Mouse (Mus musculus) Patski (cell line): ENCODE measurements around the gene Rundc1. TPM values are rescaled to one million over a fixed set of nuclear protein-coding genes. Genes with fewer than 3 reads are reported as not detected.
"Not testable (repeated sequence)": the region's sequence is repeated elsewhere in the genome, so short reads cannot be mapped to it uniquely, and the experiment has no call there.

Experiments used
- ATAC-seq: fragments of 100-300 bp; one replicate; pipeline ENCODE4 v1.8.0; 2021
- CTCF ChIA-PET: fragments of 350-600 bp; sonication (Branson Sonifier 250); formaldehyde crosslinking; loops from one replicate; lab custom pipeline; 2022; ENCODE audit warnings: inconsistent platforms; lab: Charles Lee
- POLR2A ChIA-PET: fragments of 350-600 bp; sonication (Branson Sonifier 250); formaldehyde crosslinking; loops from one replicate; lab custom pipeline; 2022; ENCODE audit warnings: antibody characterized with exemption, inconsistent platforms; lab: Charles Lee
- DNase-seq: peaks from one replicate; pipeline ENCODE4 v3.0.0-alpha.2; 2011; ENCODE audit warnings: low read depth, low spot score
- H3K27me3 ChIP-seq: fragments of 371-371 bp; one replicate; pipeline ENCODE4 v1.5.1; 2021
- CTCF ChIP-seq: fragments of 100-300 bp; IDR thresholded peaks from one replicate; pipeline ENCODE4 v1.5.1; 2021
- in situ Hi-C: fragments of 300-500 bp; cut with MboI; formaldehyde crosslinking; loops from 3 replicates; pipeline ENCODE4 v1.11.1; 2018; ENCODE audit warnings: low pct_unique_long_range_greater_than_20kb, mixed read lengths
- polyA plus RNA-seq: library from polyadenylated mRNA; unstranded; gene quantifications from one replicate; pipeline ENCODE4 v1.2.3, GENCODE M21; 2021

Rundc1 gene
- 26.1 TPM for polyA plus RNA-seq

DNA sequence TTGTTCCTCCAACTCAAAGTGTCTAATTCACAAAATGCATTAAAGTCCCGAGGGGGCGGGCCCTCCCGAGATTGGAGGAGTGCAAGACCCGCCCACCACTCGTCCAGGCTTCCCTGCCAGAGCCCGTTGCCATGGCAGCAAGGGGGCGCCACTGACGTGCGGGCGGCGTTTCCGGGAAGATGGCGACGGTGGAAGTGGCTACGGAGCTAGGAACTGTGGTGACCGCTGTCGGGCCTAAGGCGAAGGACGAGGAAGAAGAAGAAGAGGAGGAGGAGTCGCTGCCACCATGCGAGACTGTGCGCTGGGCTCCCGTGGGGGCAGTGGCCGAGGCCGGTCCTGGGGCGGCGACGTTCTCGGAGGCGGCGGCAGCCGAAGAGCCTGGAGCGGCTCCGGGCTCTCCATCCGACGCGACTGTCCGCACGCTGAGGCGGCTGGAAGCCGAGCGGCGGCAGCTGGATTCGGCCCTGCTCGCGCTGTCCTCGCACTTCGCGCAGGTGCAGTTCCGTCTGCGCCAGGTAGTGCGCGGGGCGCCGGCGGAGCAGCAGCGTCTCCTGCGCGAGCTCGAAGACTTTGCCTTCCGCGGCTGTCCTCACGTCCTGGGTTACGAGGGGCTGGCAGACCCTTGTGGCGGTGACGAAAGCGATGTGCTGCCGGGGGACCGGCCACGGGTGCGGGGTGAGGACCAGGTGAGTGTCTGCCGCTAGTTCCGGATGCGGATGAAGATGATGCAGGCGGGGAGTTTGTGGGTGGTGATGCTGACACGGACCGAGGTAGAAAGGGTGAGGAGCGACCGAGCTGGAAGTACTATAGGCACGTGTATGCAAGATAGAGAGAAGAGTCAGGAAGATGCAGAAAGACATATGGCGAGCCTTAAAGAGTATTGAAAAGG, at the start of gene Rundc1, which contains the start of gene Ptges3l:
Gene Rundc1, plus strand, starts transcription at position 161 of the 889 bp plus-strand sequence.
Gene Ptges3l, minus strand, starts transcription at position 409 of the 889 bp plus-strand sequence.
- no peaks in the 10 kb centered on the region for H3K27me3 ChIP-seq
- DNase-seq = peak; percentile 65
- peak; percentile 86 for ATAC-seq
- no peak for TF ChIP-seq CTCF
- ChIA-PET CTCF (interaction anchor here (1.0 kb wide), 1 partner anchor 17 kb away, joined by 3 read pairs; the partner anchor contains the start of gene Rpl27), POLR2A (interaction anchor here (1.0 to 1.5 kb wide), 2 partner anchors 9 to 19 kb away, joined by 3 to 6 read pairs; no protein-coding TSS in a partner anchor)
- in situ Hi-C loops = no loop called here

DNA sequence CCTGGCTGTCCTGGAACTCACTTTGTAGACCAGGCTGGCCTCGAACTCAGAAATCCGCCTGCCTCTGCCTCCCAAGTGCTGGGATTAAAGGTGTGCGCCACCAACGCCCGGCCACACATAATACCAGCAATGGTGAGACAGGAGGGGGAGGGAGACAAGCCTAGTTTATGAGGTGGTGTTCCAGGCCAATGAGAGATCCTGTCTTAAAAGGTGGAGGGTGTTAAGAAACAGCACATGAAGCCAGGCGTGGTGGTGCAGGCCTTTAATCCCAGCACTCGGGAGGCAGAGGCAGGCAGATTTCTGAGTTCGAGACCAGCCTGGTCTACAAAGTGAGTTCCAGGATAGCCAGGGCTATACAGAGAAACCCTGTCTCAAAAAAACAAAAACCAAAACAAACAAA, 46.7 kb upstream of the Rundc1 start:
- DNase-seq, ATAC-seq, in situ Hi-C loops, CTCF ChIA-PET, POLR2A ChIA-PET: not testable (repeated sequence)
- H3K27me3 ChIP-seq = peaks cover 41% of the 10 kb centered on the region

DNA sequence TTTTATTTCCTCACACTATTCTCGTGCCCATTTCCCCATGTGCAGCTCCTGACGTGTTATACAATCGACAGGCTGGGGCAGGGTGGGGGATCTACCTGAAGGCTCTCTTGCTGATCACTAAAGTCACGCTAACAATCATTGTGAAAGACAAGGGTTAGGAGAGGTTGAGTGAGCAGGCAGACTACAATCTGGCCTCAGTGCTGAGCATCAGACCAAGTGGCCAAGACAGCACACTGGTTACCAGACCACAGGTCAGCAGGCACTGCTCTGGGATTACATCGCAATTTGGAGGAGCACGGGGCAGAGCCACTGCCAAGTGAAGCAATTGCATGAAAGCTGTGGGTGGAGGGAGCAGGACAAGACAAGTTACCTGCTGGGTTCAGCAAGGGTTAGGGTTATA, 46.0 kb upstream of the Rundc1 start:
- POLR2A ChIA-PET = no interaction called here
- peaks cover 41% of the 10 kb centered on the region for H3K27me3 ChIP-seq
- ATAC-seq (no peak), DNase-seq (no peak)
- no peak for TF ChIP-seq CTCF
- in situ Hi-C loops = no loop called here
- CTCF ChIA-PET = no interaction called here

DNA sequence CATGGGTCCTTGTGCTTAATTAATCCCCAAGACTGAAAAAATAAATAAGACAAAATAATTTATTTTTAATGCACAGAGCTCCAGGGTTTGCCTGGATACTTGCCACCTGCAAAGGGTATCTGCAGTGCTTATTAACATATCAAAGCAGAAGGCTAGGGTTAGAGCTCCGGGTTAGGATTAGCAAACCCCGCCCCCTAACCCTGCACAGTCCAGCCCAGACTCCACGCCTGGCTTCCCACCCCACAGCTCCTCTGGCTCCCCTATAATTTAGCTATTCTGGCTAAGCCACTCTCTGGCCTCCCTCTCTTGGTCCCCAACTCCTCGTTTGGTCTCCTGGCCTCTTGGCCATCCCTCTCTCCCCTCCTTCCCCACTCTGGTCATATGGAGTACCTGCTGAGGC, 43.1 kb upstream of the Rundc1 start:
- TF ChIP-seq CTCF = no peak
- peaks cover 27% of the 10 kb centered on the region for H3K27me3 ChIP-seq
- ChIA-PET CTCF (interaction anchor here (1.1 kb wide), 1 partner anchor 31 kb away, joined by 3 read pairs; no protein-coding TSS in a partner anchor), POLR2A (no interaction called here)
- in situ Hi-C loops = no loop called here
- DNase-seq (no peak), ATAC-seq (no peak)

DNA sequence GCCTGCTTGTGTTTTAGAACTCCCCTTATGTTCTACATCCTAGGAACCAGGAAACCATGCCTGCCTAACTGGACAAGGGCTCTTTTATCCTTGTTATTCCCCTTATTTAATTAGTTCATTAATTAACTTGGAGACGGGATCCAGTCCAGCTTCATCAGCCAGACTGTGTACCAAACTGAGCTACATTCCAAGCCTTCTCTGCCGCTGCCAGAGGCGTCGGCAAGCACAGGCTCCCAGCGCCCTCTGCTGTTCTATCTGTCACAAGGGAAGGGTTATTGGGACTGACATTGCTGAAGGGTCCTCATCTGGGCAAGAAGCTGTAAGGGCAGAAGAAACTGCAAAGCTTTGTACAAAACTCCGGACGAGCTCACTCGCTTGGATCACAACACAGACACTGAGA, 29.8 kb upstream of the Rundc1 start:
- CTCF ChIA-PET = interaction anchor here (0.6 to 3.8 kb wide), 12 partner anchors 11 to 129 kb away, joined by 3 to 35 read pairs (median 4); partner anchors contain the start of genes Aoc2 and Psme3
- ATAC-seq = no peak
- POLR2A ChIA-PET = interaction anchor here (0.6 kb wide), 1 partner anchor 68 kb away, joined by 3 read pairs; no protein-coding TSS in a partner anchor
- no peak for DNase-seq
- peak; percentile 98 for TF ChIP-seq CTCF
- H3K27me3 ChIP-seq = no peaks in the 10 kb centered on the region
- in situ Hi-C loops = loop anchor here (5.0 to 10.0 kb wide), 2 partner anchors 73 to 180 kb away; no protein-coding TSS in a partner anchor

DNA sequence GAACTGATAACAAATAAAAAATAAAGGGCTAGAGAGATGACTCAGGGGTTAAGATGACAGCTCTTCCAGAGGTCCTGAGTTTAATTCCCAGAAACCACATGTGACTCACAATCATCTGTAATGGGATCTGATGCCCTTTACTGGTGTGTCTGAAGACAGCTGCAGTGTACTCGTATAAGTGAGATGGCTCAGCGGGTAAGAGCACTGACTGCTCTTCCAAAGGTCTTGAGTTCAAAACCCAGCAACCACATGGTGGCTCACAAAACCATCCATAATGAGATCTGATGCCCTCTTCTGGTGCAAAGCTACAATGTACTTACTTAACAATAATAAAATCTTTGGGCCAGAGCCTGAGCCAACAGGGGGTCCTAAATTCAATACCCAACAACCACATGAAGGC, 9.6 kb upstream of the Rundc1 start:
- no peaks in the 10 kb centered on the region for H3K27me3 ChIP-seq
- ATAC-seq (no peak), DNase-seq (no peak)
- in situ Hi-C loops = no loop called here
- POLR2A ChIA-PET = no interaction called here
- no peak for TF ChIP-seq CTCF
- CTCF ChIA-PET = no interaction called here

DNA sequence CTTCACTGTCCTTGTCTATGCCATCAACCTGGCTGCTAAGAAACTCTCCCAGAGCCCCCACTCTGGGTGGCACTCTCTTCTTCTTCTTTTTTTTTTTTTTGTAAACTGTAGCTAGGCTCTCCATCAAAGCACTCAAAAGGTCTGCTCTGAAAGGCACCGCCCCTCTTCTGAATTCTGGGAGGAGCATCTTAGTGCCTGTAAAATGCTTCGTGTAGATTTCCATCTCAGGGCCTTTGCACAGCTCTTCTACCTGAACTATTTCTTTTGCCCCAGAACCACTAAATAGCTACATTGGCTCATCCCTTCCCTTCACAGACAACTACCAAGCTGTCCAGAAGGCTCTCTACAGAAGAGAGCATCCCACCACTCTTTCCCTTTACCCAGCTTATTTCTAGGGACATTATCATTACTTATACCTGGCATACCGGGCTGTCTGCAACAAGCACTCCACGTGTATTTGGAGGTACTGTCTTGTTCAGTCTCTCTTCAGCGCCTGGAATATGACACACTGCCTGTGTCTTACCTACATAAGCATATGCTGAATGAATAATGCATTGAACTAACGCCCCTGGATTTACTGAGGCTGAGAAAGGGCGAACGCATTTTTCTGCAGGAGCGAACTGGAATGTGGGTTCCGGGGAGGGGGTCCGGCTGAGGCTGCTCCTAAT, 8.3 kb upstream of the Rundc1 start:
- ATAC-seq (peak; percentile 9), DNase-seq (no peak)
- no peaks in the 10 kb centered on the region for H3K27me3 ChIP-seq
- TF ChIP-seq CTCF = no peak
- POLR2A ChIA-PET = interaction anchor here (0.6 to 1.4 kb wide), 2 partner anchors 27 to 76 kb away, joined by 3 to 12 read pairs; partner anchors contain the start of gene Rpl27
- in situ Hi-C loops = no loop called here
- CTCF ChIA-PET = interaction anchor here (0.6 to 1.8 kb wide), 5 partner anchors 12 to 187 kb away, joined by 3 to 8 read pairs (median 3); partner anchors contain the start of gene Rpl27

DNA sequence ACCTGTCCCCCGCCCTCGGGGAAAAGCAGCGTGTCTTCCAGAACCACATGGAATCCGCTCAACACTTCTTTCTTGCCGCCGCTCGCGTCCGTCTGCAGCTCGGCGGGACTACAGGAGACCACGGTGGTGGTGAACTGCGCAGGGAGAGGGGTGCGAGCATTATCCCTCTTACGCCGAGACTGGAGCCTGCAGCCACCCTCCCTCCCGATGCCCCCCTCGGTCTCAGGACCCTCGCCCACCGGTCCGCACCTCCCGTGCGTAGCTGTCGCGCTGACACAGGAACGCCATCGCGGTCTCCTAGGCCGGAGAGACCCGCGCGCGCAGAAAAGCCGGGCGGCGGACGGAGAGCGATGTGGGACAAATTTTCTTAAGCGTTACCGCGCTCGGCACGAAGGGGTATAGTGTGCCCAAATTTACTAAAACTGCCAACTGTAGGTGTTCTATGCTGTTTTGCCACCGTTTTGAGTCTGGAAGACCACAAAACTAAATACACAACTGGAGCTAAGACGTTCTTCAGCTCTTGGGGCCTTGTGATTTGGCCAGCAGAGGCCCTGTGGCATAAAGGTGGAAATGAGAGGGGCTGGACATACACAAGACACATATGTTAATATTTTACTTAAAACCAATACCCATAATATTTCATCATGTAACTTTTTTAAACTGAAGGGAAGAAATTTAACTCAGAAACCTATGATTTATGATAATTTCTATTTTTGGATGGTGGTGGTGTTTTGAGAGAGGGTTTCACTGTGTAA, 7.6 kb upstream of the Rundc1 start, which contains the start of gene Aarsd1:
Gene Aarsd1, minus strand, starts transcription at position 515 of the 755 bp plus-strand sequence.
- DNase-seq (no peak), ATAC-seq (peak; percentile 63)
- in situ Hi-C loops = no loop called here
- ChIA-PET CTCF (interaction anchor here (0.6 to 1.8 kb wide), 3 partner anchors 11 to 187 kb away, joined by 3 to 8 read pairs (median 3); partner anchors contain the start of gene Rpl27), POLR2A (interaction anchor here (0.7 to 1.4 kb wide), 2 partner anchors 26 to 50 kb away, joined by 3 to 12 read pairs; partner anchors contain the start of gene Rpl27)
- H3K27me3 ChIP-seq = no peaks in the 10 kb centered on the region
- no peak for TF ChIP-seq CTCF

DNA sequence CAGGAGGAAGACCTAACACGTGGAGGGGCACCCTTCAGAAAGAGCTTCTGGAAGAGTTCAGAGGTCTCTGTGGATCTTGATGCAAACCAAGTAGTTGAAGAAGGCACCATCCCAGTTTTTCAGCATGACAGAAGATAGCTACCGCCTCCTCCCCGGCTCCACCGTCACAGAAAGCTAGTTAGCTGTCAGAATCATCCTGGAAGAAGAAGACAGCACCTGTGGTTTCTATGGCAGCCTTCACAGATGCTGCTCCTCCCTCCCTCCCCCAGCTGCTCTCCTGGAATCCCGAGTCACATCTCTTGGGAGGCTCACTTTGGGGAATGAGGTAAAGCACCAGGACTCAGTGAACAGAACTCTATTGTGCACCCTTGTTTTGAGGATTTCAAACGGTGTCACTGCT, 5.9 kb upstream of the Rundc1 start:
- CTCF ChIA-PET = interaction anchor here (0.9 to 2.7 kb wide), 3 partner anchors 23 to 101 kb away, joined by 4 to 11 read pairs (median 4); partner anchors contain the start of gene Rpl27
- DNase-seq (no peak), ATAC-seq (no peak)
- in situ Hi-C loops = no loop called here
- H3K27me3 ChIP-seq = no peaks in the 10 kb centered on the region
- POLR2A ChIA-PET = interaction anchor here (1.3 kb wide), 1 partner anchor 23 kb away, joined by 5 read pairs; the partner anchor contains the start of gene Rpl27
- no peak for TF ChIP-seq CTCF
